Mouse (Mus musculus): ENCODE measurements around the gene Pipox.

Pipox gene

GRCm38 (mm10) chr11:77893787-77894718, at the start of gene Pipox:
Pipox (minus strand) TSS chr11:77894096.
- Histone ChIP-seq H3K27me3 (ENCODE audit: control insufficient read depth, insufficient read depth, low read length, poor library complexity, severe bottlenecking) (no peaks in the 10 kb centered on the region), H3K36me3 (ENCODE audit: control insufficient read depth, insufficient read depth, low read length, poor library complexity, severe bottlenecking) (no peaks in the 10 kb centered on the region)
- DNase-seq (ENCODE audit: low read depth, low spot score) = no peak

- no peak for DNase-seq (ENCODE audit: low read depth, low spot score)
- no peaks in the 10 kb centered on the region for H3K36me3 ChIP-seq (ENCODE audit: control insufficient read depth, insufficient read depth, low read length, poor library complexity, severe bottlenecking)
Measured at GRCm38 (mm10) chr11:77942230-77942629, 48.3 kb upstream of the Pipox start.

GRCm38 (mm10) chr11:77937649-77938410, 43.9 kb upstream of the Pipox start:
- peaks cover 4% of the 10 kb centered on the region; the same call in 1 of the 2 replicates for H3K27me3 ChIP-seq (ENCODE audit: control insufficient read depth, insufficient read depth, low read length, poor library complexity, severe bottlenecking)
- H3K36me3 ChIP-seq (ENCODE audit: control insufficient read depth, insufficient read depth, low read length, poor library complexity, severe bottlenecking) = no peaks in the 10 kb centered on the region
- no peak for DNase-seq (ENCODE audit: low read depth, low spot score)

More at GRCm38 (mm10) chr11:77942230-77942629, 48.3 kb upstream of the Pipox start:
- H3K27me3 ChIP-seq (ENCODE audit: control insufficient read depth, insufficient read depth, low read length, poor library complexity, severe bottlenecking) = no peaks in the 10 kb centered on the region; the same call in 1 of the 2 replicates

- H3K27me3 ChIP-seq (ENCODE audit: control insufficient read depth, insufficient read depth, low read length, poor library complexity, severe bottlenecking) = peaks cover 4% of the 10 kb centered on the region; the same call in 1 of the 2 replicates
- H3K36me3 ChIP-seq (ENCODE audit: control insufficient read depth, insufficient read depth, low read length, poor library complexity, severe bottlenecking) = no peaks in the 10 kb centered on the region
- DNase-seq (ENCODE audit: low read depth, low spot score) = no peak
Measured at GRCm38 (mm10) chr11:77936846-77937245, 43.0 kb upstream of the Pipox start.

GRCm38 (mm10) chr11:77934568-77935311, 40.8 kb upstream of the Pipox start:
- DNase-seq (ENCODE audit: low read depth, low spot score) = no peak
- peaks cover 4% of the 10 kb centered on the region for H3K27me3 ChIP-seq (ENCODE audit: control insufficient read depth, insufficient read depth, low read length, poor library complexity, severe bottlenecking)
- H3K36me3 ChIP-seq (ENCODE audit: control insufficient read depth, insufficient read depth, low read length, poor library complexity, severe bottlenecking) = no peaks in the 10 kb centered on the region

- Histone ChIP-seq H3K36me3 (ENCODE audit: control insufficient read depth, insufficient read depth, low read length, poor library complexity, severe bottlenecking) (no peaks in the 10 kb centered on the region), H3K27me3 (ENCODE audit: control insufficient read depth, insufficient read depth, low read length, poor library complexity, severe bottlenecking) (peaks cover 4% of the 10 kb centered on the region)
- DNase-seq (ENCODE audit: low read depth, low spot score) = no peak
Measured at GRCm38 (mm10) chr11:77934111-77934521, 40.2 kb upstream of the Pipox start.

GRCm38 (mm10) chr11:77932576-77932975, 38.7 kb upstream of the Pipox start:
- Histone ChIP-seq H3K36me3 (ENCODE audit: control insufficient read depth, insufficient read depth, low read length, poor library complexity, severe bottlenecking) (no peaks in the 10 kb centered on the region), H3K27me3 (ENCODE audit: control insufficient read depth, insufficient read depth, low read length, poor library complexity, severe bottlenecking) (peaks cover 4% of the 10 kb centered on the region)
- DNase-seq (ENCODE audit: low read depth, low spot score) = no peak

- peaks cover 4% of the 10 kb centered on the region for H3K27me3 ChIP-seq (ENCODE audit: control insufficient read depth, insufficient read depth, low read length, poor library complexity, severe bottlenecking)
- DNase-seq (ENCODE audit: low read depth, low spot score) = peak; percentile 4
- H3K36me3 ChIP-seq (ENCODE audit: control insufficient read depth, insufficient read depth, low read length, poor library complexity, severe bottlenecking) = no peaks in the 10 kb centered on the region
Measured at GRCm38 (mm10) chr11:77931541-77932433, 37.9 kb upstream of the Pipox start.

GRCm38 (mm10) chr11:77930751-77931540, 37.0 kb upstream of the Pipox start, which contains the start of gene Sez6:
Sez6 (plus strand) TSS chr11:77930800.
- peak; percentile 67 for DNase-seq (ENCODE audit: low read depth, low spot score)
- Histone ChIP-seq H3K36me3 (ENCODE audit: control insufficient read depth, insufficient read depth, low read length, poor library complexity, severe bottlenecking) (no peaks in the 10 kb centered on the region), H3K27me3 (ENCODE audit: control insufficient read depth, insufficient read depth, low read length, poor library complexity, severe bottlenecking) (peaks cover 2% of the 10 kb centered on the region)

GRCm38 (mm10) chr11:77927837-77928236, 33.9 kb upstream of the Pipox start:
- H3K27me3 ChIP-seq (ENCODE audit: control insufficient read depth, insufficient read depth, low read length, poor library complexity, severe bottlenecking) = no peaks in the 10 kb centered on the region; the same call in none of the 2 replicates
- no peaks in the 10 kb centered on the region for H3K36me3 ChIP-seq (ENCODE audit: control insufficient read depth, insufficient read depth, low read length, poor library complexity, severe bottlenecking)
- no peak for DNase-seq (ENCODE audit: low read depth, low spot score)

- H3K36me3 ChIP-seq (ENCODE audit: control insufficient read depth, insufficient read depth, low read length, poor library complexity, severe bottlenecking) = no peaks in the 10 kb centered on the region
- no peak for DNase-seq (ENCODE audit: low read depth, low spot score)
- H3K27me3 ChIP-seq (ENCODE audit: control insufficient read depth, insufficient read depth, low read length, poor library complexity, severe bottlenecking) = no peaks in the 10 kb centered on the region; the same call in none of the 2 replicates
Measured at GRCm38 (mm10) chr11:77926666-77927065, 32.8 kb upstream of the Pipox start.

- no peak for DNase-seq (ENCODE audit: low read depth, low spot score)
- Histone ChIP-seq H3K36me3 (ENCODE audit: control insufficient read depth, insufficient read depth, low read length, poor library complexity, severe bottlenecking) (no peaks in the 10 kb centered on the region), H3K27me3 (ENCODE audit: control insufficient read depth, insufficient read depth, low read length, poor library complexity, severe bottlenecking) (no peaks in the 10 kb centered on the region; the same call in none of the 2 replicates)
Measured at GRCm38 (mm10) chr11:77925836-77926657, 32.2 kb upstream of the Pipox start.
